Mouse (Mus musculus): ENCODE data around the gene Gm6408. TPM values are rescaled to one million over a fixed set of nuclear protein-coding genes. Genes with fewer than 3 reads are reported as not detected.

Gene Gm6408
- not detected for polyA plus RNA-seq (2014; fragmentation: Illumina TruSeq; extraction: RNeasy Lipid Tissue Mini Kit (QIAGEN cat#74804); ENCODE audit: low read depth, low replicate concordance)

DNA sequence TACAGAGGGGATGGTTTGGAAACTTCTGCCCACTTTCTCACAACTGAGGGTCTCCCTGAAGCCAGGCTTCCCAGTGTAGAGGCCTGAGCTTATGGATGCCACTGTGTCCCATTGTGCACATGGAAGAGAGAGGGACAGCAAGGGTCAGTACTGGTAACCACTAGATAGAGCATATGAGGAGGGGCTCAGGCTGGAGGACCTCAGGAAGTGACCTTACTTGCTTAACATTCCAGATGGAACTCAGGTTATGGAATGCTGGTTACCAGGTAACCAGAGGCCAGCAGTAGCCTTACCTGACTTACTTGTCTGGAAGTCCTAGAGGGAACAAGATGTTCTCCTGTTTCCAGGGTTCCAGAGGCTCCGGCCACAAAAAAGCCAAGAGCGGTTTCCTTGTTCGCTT, at the start of gene Gm6408:
Gene Gm6408, plus strand, starts transcription at position 301 of the 400 bp plus-strand sequence.

DNA sequence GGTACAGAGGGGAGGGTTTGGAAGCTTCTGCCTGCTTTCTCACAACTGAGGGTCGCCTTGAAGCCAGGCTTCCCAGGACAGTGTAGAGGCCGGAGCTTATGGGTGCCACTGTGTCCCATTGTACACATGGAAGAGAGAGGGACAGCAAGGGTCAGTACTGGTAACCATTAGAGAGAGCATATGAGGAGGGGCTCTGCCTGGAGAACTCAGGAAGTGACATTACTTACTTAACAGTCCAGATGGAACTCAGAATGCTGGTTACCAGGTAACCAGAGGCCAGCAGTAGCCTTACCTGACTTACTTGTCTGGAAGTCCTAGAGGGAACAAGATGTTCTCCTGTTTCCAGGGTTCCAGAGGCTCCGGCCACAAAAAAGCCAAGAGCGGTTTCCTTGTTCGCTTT, 9.3 kb downstream of the Gm6408 start, which contains the start of gene Gm6370:
Gene Gm6370, plus strand, starts transcription at position 301 of the 400 bp plus-strand sequence.

DNA sequence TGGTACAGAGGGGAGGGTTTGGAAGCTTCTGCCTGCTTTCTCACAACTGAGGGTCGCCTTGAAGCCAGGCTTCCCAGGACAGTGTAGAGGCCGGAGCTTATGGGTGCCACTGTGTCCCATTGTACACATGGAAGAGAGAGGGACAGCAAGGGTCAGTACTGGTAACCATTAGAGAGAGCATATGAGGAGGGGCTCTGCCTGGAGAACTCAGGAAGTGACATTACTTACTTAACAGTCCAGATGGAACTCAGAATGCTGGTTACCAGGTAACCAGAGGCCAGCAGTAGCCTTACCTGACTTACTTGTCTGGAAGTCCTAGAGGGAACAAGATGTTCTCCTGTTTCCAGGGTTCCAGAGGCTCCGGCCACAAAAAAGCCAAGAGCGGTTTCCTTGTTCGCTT, 20.3 kb downstream of the Gm6408 start, which contains the start of gene 4930449I24Rik:
Gene 4930449I24Rik, plus strand, starts transcription at position 301 of the 400 bp plus-strand sequence.

DNA sequence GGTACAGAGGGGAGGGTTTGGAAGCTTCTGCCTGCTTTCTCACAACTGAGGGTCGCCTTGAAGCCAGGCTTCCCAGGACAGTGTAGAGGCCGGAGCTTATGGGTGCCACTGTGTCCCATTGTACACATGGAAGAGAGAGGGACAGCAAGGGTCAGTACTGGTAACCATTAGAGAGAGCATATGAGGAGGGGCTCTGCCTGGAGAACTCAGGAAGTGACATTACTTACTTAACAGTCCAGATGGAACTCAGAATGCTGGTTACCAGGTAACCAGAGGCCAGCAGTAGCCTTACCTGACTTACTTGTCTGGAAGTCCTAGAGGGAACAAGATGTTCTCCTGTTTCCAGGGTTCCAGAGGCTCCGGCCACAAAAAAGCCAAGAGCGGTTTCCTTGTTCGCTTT, 32.1 kb downstream of the Gm6408 start, which contains the start of gene Gm3402:
Gene Gm3402, plus strand, starts transcription at position 301 of the 400 bp plus-strand sequence.

DNA sequence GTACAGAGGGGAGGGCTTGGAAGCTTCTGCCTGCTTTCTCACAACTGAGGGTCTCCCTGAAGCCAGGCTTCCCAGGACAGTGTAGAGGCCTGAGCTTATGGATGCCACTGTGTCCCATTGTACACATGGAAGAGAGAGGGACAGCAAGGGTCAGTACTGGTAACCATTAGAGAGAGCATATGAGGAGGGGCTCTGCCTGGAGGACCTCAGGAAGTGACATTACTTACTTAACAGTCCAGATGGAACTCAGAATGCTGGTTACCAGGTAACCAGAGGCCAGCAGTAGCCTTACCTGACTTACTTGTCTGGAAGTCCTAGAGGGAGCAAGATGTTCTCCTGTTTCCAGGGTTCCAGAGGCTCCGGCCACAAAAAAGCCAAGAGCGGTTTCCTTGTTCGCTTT, 43.7 kb downstream of the Gm6408 start, which contains the start of gene Gm3404:
Gene Gm3404, plus strand, starts transcription at position 301 of the 400 bp plus-strand sequence.

Other genes with a start within 250 kb of the Gm6408 start
- gene Wasf3, start 97.0 kb upstream of the Gm6408 start, polyA plus RNA-seq (2014; fragmentation: Illumina TruSeq; extraction: RNeasy Lipid Tissue Mini Kit (QIAGEN cat#74804); ENCODE audit: low read depth, low replicate concordance), result 0.52 TPM
- gene Gm6370, start 9.4 kb downstream of the Gm6408 start, polyA plus RNA-seq (2014; fragmentation: Illumina TruSeq; extraction: RNeasy Lipid Tissue Mini Kit (QIAGEN cat#74804); ENCODE audit: low read depth, low replicate concordance), result not detected
- gene 4930449I24Rik, start 20.4 kb downstream of the Gm6408 start, polyA plus RNA-seq (2014; fragmentation: Illumina TruSeq; extraction: RNeasy Lipid Tissue Mini Kit (QIAGEN cat#74804); ENCODE audit: low read depth, low replicate concordance), result not detected
- gene Gm3402, start 32.2 kb downstream of the Gm6408 start, polyA plus RNA-seq (2014; fragmentation: Illumina TruSeq; extraction: RNeasy Lipid Tissue Mini Kit (QIAGEN cat#74804); ENCODE audit: low read depth, low replicate concordance), result not detected
- not detected for gene Gm3404, start 43.8 kb downstream of the Gm6408 start, polyA plus RNA-seq (2014; fragmentation: Illumina TruSeq; extraction: RNeasy Lipid Tissue Mini Kit (QIAGEN cat#74804); ENCODE audit: low read depth, low replicate concordance)
- not detected for gene Gm3409, start 55.7 kb downstream of the Gm6408 start, polyA plus RNA-seq (2014; fragmentation: Illumina TruSeq; extraction: RNeasy Lipid Tissue Mini Kit (QIAGEN cat#74804); ENCODE audit: low read depth, low replicate concordance)
- not detected for gene Gm3415, start 74.2 kb downstream of the Gm6408 start, polyA plus RNA-seq (2014; fragmentation: Illumina TruSeq; extraction: RNeasy Lipid Tissue Mini Kit (QIAGEN cat#74804); ENCODE audit: low read depth, low replicate concordance)
- not detected for gene Gpr12, start 103.3 kb downstream of the Gm6408 start, polyA plus RNA-seq (2014; fragmentation: Illumina TruSeq; extraction: RNeasy Lipid Tissue Mini Kit (QIAGEN cat#74804); ENCODE audit: low read depth, low replicate concordance)